Mouse (Mus musculus): ENCODE results near the gene Hist2h4. TPM values are rescaled to one million over a fixed set of nuclear protein-coding genes. Genes with fewer than 3 reads are reported as not detected.
"Not testable (repeated sequence)": the region's sequence is repeated elsewhere in the genome, so short reads cannot be mapped to it uniquely, and the experiment has no call there.

Gene Hist2h4
- polyA plus RNA-seq (2012; rRNA removed): 5.8 and 5.9 TPM in 2 replicates

DNA sequence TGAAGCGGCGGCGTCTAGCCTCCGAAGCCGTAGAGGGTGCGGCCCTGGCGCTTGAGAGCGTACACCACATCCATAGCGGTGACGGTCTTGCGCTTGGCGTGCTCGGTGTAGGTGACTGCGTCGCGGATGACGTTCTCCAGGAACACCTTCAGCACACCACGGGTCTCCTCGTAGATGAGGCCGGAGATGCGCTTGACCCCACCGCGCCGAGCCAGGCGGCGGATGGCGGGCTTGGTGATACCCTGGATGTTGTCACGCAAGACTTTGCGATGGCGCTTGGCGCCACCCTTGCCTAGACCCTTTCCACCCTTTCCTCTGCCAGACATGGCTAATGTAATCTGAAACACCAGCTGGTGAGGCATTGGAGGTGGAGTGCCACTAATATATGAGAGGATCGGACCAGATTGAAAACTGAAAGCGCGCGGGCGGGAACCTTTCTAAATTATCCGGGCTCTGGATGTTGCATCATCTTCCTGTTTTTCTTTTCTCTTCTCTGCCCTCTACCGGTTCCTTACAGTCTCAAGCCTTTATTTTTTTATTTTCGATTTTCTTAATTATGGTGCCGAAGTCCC is at the start of gene Hist2h4:
Gene Hist2h4, minus strand, starts transcription at position 333 of the 572 bp plus-strand sequence.
- peak; percentile 87 for DNase-seq (ENCODE audit: low read depth, low spot score)
- under 1% methylated on average over 40 of the region's 40 CpGs for WGBS

DNA sequence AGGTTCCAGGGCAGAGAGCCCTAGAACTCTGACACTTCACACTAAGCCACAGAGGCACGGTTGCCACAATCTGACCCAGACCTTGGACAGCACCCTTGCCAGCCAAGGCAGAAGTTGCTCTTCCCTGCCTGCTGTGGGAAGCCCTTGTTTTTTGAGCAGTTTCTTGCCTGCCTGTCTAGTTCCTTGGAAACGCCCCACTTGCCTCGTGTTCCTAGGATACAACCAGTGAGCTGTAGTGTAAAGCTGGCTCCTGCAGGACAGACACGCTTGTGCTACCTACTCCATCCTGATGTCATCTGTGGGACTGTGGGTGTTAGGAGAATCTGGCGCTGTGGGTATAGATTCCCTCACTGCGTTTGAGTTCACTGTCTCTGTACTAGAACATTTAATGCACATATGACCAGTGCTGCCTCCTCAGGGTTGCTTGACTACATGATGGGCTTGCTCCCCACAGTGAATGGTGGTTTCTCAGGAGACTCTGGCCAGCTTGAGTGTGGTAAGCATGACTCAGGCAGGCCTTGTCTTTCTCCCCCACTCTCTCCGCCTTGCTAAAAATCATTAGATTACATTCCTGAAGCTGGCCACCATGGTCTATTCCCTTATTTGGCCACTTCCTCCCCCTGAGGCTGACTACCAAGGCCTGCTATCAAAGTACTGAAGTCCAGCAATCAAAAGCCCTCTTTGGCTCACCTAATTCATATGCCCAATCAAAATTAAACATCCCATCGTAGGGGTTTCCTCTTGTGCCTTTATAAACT is 49.4 kb upstream of the Hist2h4 start:
- WGBS: 55% methylated on average over 8 of the region's 8 CpGs
- DNase-seq (ENCODE audit: low read depth, low spot score): no peak

DNA sequence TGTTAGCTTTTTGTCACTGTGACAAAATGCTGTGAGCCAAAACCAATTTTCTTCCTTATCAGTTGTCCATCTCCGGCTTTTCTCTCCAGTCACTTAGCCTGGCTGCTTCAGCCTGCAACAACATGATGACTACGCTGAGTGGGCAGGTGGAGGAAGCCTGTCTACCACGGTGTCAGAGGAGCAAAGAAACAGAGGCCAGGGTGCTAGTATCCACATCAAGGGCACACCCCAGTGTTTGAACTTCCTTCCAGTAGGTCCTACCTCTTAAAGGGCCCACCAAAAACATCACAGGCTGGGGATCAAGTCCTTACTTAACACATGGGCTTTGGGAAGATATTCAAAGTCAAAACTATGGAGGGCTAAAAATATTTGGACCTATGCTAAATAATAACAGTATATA is 46.3 kb upstream of the Hist2h4 start:
- DNase-seq (ENCODE audit: low read depth, low spot score): no peak
- WGBS: 49% methylated on average over 3 of the region's 3 CpGs

DNA sequence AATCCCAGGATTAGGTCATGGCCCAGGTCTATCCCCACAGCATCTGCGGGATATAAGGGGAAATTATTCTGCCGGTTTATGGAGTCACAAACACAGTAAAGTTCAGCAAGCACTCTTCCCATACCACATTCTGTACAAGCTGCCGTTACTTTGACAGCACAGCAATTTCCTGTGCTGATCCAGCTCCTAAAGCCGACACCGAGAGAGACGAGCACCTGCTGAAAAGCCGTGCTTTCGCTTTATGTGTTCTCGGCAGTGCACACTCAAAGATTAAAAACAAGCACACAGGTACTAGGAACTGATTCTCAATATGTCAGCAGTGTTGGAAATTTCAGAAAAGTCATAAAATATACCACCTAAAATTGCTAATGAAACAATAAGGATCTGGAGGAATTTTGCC is 43.4 kb upstream of the Hist2h4 start:
- DNase-seq (ENCODE audit: low read depth, low spot score): no peak
- 62% methylated on average over 9 of the region's 9 CpGs for WGBS

DNA sequence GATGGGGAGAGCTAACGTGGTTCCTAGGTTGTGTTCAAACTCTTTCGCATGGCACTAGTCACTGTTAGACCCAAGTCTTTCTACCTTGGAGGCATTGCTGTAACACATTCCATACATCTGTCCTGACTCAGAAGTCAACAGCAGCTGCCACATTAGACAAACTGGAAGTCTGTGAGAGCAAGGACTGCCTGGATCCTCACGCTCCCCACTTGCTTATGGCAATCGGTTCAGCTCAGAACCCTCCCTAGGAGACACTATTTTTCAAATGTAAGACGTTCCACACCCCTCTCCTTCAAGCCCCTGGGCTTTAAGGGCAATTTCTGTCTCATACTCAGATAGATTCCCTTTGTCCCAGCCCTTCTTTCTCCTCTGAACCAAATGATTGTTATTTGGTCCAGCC is 39.0 kb upstream of the Hist2h4 start:
- 83% methylated on average over 5 of the region's 5 CpGs for WGBS
- no peak for DNase-seq (ENCODE audit: low read depth, low spot score)

DNA sequence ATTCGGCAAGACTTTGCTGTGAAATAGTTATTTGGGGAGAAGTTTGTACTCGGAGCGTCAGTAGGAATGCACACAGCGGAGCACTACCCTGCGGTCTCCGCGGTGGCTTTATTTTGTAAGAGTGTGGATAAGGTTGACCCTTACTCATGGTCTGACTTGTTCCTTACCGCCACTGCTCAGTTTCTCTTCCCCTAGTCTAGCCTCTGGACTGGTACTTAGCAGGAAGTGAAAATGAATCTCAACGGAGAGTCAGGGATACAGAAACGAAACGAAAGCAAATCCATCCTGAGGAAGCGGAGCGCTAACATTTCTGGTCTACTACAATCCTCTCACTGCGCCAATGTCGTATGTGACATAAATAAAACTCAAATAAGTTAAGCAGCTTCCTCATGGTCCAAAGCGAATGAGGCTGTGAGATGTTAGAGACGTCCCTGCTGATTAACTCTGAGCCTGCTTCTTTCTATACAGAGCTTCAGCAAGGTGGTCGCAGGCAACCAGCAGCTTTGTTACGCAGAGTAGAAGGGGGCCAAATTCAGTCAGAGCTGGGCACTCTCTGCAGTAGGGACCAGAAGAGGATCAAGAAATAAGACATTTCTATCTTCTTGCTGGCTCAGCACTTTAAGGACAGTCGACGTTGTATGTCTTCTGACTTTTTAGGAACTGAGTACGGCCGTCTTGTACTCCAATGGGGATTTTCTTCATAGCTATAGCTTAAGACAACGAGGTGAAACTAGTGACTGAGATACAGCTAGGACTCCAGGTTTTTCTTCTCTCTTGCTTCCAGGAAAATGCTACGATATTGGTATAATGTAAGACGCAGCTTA is 37.8 kb upstream of the Hist2h4 start:
- WGBS: 57% methylated on average over 26 of the region's 26 CpGs
- DNase-seq (ENCODE audit: low read depth, low spot score): no peak

DNA sequence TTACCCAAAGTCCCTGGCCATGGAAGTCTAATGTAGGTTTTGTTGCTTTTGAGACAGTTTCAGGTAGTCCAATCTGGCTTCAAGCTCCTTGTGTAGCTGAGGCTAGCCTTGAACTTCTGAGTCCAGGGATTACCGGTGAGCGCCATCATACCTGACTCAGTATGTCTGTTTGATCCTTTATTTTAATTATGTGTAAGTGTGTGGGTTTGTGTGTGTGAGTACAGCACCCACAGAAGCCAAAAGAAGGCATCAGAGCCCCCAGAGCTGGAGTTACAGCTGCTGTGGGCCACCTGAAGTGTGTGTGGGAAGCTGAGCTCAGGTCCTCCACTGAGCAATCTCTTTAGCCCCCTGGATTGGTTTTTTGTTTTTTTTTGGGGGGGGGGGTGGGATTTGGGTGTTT is 36.5 kb upstream of the Hist2h4 start:
- no peak for DNase-seq (ENCODE audit: low read depth, low spot score)
- WGBS: 98% methylated on average over 2 of the region's 2 CpGs

DNA sequence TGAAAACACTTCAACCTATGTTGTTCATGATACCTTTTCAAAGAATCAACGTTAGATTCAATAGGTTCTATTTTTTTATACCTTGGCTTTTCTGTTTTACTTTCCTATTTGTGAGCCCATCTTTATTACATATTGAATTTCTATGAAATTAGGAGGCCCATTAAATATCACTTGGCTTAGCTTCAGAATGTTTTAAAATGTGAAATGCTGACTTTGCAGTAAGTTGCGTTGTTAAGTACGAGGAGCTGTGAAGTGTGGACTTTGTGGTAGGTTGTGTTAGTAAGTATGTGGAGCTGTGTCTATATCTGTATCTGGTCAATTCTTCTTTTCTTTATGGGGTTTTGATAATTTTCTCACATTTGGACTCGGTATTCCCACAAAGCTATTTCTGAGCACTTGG is 35.2 kb upstream of the Hist2h4 start:
- 92% methylated on average over 4 of the region's 4 CpGs for WGBS
- no peak for DNase-seq (ENCODE audit: low read depth, low spot score)

DNA sequence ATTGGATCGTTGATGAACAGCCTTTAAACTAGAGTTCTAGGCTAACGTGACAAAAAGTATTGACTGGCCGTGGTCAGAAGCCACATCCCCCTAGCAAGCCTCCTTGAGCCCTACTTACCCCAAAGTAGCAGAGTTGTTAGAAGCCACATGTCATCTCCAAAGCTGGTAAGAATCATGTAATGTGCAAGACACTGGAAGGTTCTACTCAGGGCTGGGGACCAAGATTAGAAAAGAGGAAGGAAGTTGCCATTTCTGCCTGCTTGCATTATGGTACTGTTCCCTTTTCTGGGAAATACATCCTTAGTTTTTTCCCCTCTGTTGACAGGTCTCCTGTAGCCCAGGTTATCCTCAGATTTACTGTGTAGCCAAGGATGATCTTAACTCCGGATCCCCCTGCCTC is 30.7 kb upstream of the Hist2h4 start, which contains the start of gene Fcgr1:
Gene Fcgr1, minus strand, starts transcription at position 183 of the 400 bp plus-strand sequence.
- 76% methylated on average over 4 of the region's 4 CpGs for WGBS

DNA sequence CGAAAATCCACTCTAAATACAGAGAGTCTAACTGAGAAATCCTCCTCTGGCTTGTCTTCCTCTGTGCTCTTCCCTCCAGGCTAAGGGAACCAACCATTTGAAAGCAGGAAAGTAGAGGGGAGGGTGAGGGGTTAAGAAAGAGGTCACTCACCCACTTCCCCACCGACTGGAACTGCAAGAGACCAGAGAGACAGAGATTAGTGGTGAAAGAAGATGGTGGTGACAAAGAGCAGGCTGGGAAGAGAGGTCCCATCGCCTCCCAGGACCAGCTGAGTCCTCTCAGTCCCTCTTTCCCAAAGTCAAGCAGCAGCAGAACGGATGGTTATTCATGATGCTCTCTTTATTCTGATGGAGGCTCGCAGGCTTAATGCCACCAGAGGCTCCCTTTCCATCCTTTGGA is 30.3 kb upstream of the Hist2h4 start:
- WGBS: 51% methylated on average over 5 of the region's 5 CpGs

More for the DNA sequence above, 30.7 kb upstream of the Hist2h4 start, which contains the start of gene Fcgr1:
- no peak for DNase-seq (ENCODE audit: low read depth, low spot score)

DNA sequence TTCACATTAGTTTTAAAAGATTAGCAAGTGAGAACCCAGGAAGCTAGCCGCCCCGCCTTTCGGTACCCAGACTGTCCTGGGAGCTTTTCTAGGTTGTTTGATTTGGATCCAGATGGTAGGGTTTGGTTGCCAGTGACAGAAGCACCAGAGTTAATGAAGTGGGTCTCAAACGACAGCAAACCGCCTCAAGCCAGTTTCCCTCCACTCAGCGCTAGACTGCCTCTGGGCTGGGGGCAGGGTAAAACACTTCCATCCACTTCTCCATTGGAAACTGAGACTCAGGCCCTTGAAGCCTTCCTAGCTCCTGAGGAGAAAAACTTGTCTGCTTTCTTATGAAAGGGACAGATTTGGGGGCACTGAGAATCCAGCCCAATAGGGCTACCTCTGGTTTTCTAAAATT is 29.5 kb upstream of the Hist2h4 start:
- WGBS: 48% methylated on average over 6 of the region's 6 CpGs
- no peak for DNase-seq (ENCODE audit: low read depth, low spot score)

More for the DNA sequence above, 30.3 kb upstream of the Hist2h4 start:
- no peak for DNase-seq (ENCODE audit: low read depth, low spot score)

DNA sequence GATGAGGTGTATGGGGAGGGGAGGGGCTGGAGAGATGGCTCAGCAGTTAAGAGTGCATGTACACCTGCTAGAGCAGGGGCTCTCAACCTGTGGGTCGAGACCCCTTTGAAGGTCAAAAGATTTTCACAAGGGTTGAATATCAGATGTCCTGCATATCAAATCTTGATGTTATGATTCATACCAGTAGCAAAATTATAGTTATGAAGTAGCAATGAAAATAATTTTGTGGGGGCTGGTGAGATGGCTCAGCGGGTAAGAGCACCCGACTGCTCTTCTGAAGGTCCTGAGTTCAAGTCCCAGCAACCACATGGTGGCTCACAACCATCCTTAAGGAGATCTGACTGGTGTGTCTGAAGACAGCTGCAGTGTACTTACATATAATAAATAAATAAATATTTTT is 27.6 kb upstream of the Hist2h4 start:
- WGBS: 94% methylated on average over 3 of the region's 3 CpGs

DNA sequence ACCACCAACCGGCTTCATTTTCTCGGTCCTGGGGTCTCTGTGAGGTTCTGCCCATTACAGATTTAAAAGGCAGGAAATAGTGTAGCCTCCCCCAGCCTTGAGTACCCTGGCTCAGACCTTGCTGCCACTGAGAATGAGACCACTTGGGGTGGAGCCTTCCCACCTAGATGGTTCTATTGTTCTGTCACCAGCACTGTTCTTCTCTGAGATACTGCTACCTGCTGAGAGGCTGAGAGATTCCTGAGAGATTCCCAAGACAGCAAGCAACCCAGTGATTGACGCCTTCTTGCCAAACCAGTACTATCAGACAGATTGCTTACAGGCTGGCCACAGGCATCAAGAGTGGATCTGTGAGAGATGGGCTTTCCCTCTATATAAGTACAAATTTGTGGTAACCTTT is 26.1 kb upstream of the Hist2h4 start:
- 56% methylated on average over 3 of the region's 3 CpGs for WGBS
- DNase-seq (ENCODE audit: low read depth, low spot score): no peak

More for the DNA sequence above, 27.6 kb upstream of the Hist2h4 start:
- DNase-seq (ENCODE audit: low read depth, low spot score): not testable (repeated sequence)

DNA sequence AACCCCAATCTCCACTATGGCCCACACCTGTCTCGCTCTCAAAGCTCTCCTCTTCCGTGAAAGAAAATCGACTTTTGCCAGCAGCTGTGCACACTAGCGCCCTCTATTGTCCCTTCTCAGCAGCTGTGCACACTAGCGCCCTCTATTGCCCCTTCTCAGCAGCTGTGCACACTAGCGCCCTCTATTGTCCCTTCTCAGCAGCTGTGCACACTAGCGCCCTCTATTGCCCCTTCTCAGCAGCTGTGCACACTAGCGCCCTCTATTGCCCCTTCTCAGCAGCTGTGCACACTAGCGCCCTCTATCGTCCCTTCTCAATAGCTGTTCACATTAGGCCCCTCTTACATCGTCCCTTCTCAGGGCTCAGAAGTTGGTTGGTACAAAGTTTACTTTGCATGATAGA is 24.2 kb upstream of the Hist2h4 start:
- 92% methylated on average over 11 of the region's 11 CpGs for WGBS
- not testable (repeated sequence) for DNase-seq (ENCODE audit: low read depth, low spot score)

DNA sequence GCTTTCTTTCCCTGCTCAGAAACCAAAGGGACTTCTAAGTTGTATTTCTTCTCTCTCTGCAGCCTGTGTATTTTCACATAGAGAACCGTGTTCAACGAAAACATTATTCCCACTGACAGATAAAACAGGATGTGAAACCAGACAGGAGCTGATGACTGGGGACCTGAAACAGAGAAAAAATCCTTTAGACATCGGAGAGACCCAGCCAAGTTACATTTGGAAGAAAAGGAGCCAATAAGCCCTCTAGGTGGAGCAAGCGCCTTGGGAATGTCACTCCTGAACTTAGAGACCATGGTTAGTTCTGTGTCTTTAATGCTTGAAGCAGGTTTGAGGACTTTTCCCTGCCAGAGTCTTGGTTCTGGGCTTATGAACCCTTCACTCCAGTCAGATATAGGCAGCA is 21.3 kb upstream of the Hist2h4 start:
- no peak for DNase-seq (ENCODE audit: low read depth, low spot score)
- 28% methylated on average over 4 of the region's 4 CpGs for WGBS

DNA sequence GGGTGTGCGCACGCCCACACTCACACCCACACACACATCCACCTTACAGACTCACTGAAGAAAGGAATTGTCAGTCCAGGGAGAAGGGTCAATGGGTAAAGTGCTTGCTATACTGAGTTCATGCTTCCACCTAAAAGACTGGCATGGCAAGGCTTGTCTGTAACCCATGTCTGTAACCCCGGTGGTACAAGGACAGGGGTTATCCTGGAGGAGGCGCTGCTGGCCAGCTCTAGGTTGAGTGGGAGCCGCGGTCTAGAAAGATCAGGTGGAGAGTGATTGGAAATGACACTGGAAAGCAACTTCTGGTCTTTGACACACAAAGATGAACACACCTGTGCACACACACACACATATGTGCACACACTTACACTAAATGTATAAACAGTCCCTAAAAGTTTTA is 17.5 kb upstream of the Hist2h4 start:
- DNase-seq (ENCODE audit: low read depth, low spot score): no peak
- 63% methylated on average over 6 of the region's 6 CpGs for WGBS

DNA sequence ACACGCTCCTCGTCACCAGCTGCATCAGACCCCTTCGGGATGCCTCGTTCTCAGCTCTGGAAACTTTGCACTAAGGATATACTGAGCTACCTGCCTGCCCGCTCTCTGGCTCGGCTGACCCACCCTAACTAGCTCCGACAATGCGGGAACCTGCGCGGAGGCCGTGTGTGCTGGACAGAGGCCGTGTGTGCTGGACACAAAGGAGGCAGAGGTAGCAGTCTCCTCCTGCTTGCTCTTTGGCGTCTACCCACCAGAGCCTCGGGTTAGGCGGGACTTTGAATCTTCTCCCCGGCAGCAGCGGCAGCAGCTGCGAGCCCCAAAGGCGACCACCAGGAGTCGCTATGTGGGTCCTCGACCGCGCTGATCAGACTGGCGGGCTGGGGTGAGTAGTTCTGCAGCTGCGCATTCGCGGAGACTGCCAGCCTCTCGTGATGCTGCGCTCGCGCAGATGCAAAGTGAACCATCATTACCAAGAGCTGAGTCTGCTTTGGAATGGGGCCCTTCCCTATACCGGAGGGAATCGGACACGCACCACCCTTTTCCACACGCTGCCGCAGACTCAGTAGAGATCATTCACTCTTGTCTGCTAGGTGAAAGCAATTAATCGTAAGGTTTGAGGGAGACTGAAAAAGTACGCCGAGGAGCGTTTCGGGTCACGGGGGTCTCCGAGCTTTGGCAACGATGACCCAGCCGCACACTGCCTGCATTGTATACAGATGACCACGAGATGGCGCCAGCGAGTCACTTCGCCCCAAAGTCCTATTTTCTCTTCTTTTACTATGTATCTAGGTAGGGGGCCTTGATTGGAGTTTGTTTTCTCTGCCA is 14.9 kb upstream of the Hist2h4 start:
- no peak for DNase-seq (ENCODE audit: low read depth, low spot score)

DNA sequence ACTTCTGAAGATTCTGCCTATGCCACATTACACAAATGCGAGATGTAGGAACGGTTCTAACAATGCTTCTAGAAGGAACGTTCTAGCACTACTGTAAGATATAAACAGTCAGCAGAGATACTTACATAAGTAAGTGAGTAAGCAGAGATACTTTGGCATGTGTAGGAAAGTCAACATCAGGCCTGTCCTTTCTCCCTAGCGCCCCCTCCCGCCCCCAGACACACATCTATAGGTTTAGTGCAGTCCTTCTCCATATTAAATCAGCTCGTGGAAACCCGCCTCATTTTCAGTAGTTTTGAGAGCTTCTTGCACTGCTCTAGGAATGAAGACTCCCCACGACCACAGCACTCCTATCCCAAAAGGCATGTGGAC is 14.3 kb upstream of the Hist2h4 start:
- no peak for DNase-seq (ENCODE audit: low read depth, low spot score)

More for the DNA sequence above, 14.9 kb upstream of the Hist2h4 start:
- under 1% methylated on average over 49 of the region's 49 CpGs for WGBS

DNA sequence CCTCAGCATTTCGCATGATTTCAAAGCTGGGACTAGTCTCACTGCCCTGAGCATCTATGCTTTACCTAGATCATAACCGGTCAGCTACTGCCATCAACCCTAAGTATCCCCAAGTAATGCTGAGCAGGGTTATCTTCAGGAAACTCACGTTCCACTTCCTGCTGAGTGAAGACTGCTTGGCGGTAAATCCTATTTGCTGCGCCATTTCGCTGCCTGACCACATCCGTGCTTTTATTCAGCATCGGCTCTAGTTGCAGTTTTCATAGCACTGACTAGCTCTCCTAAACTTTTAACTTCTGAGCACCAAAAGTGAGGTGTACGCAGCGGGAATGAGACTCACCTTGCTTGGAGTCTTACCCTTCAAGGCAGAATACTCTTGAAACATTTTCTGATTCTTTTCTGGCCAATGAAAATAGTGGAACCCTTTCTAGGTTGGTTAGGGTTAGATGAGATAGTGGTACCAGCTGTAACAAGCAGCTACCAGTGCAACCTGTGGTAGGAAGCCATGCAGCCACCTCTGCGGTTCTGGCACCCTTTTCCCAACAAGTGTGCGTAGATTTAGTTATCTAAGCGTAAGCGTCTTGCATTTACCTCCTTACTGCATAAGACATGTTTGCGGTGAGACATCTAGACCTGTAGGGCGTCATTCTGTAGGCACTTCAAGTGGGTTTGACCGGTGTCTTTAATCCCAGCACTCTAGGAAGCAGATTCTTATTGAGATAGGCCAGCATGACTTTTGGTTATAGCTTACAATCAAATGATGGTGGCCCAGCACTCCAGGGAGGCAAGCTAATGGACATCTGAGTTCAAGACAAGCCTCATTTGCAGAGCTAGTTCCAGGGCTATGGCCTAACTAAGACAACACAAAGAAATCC is 10.7 kb upstream of the Hist2h4 start:
- DNase-seq (ENCODE audit: low read depth, low spot score): no peak
- WGBS: 87% methylated on average over 17 of the region's 17 CpGs

More for the DNA sequence above, 14.3 kb upstream of the Hist2h4 start:
- 17% methylated on average over 8 of the region's 8 CpGs for whole genome bisulfite sequencing
